Mouse (Mus musculus) forebrain, embryonic 14.5 days (tissue): ENCODE data around the gene Cmtm3. TPM values are rescaled to one million over a fixed set of nuclear protein-coding genes. Genes with fewer than 3 reads are reported as not detected.
"Not testable (repeated sequence)": the region's sequence is repeated elsewhere in the genome, so short reads cannot be mapped to it uniquely, and the experiment has no call there.

ENCODE experiments used
- ATAC-seq: fragments of 200-750 bp; cut with Nextera tagmentation; 2 replicates; pipeline ENCODE4 v1.8.0; 2017; ENCODE audit warnings: mild to moderate bottlenecking, moderate library complexity
- DNase-seq: peaks from one replicate; pipeline ENCODE4 v3.0.0-alpha.2; 2015; ENCODE audit warnings: low spot score
- H3K27ac ChIP-seq: fragments of 300-500 bp; sonication (generic); 2 replicates; pipeline ENCODE4 v1.5.1; 2014; ENCODE audit warnings: low read depth, mild to moderate bottlenecking, control low read depth, low read length, moderate library complexity
- H3K27me3 ChIP-seq: fragments of 300-500 bp; sonication (generic); replicated peaks from 2 replicates; pipeline ENCODE4 v1.6.1; 2014; ENCODE audit warnings: low read length, control low read depth, mixed read lengths; ENCODE audit not compliant: control insufficient read depth, insufficient read depth
- H3K36me3 ChIP-seq: fragments of 300-500 bp; sonication (generic); 2 replicates; pipeline ENCODE4 v1.6.1; 2014; ENCODE audit warnings: low read length, control low read depth; ENCODE audit not compliant: control insufficient read depth, insufficient read depth
- H3K4me1 ChIP-seq: fragments of 300-500 bp; sonication (generic); 2 replicates; pipeline ENCODE4 v1.6.1; 2014; ENCODE audit warnings: antibody characterized with exemption, low read length, control low read depth; ENCODE audit not compliant: control insufficient read depth, insufficient read depth
- H3K4me2 ChIP-seq: fragments of 300-500 bp; sonication (generic); 2 replicates; pipeline ENCODE4 v1.6.1; 2014; ENCODE audit warnings: mild to moderate bottlenecking, control low read depth, low read length
- H3K4me3 ChIP-seq: fragments of 300-500 bp; sonication (generic); 2 replicates; pipeline ENCODE4 v1.5.1; 2014; ENCODE audit warnings: low read depth, low read length, control low read depth
- H3K9ac ChIP-seq: fragments of 300-500 bp; sonication (generic); 2 replicates; pipeline ENCODE4 v1.6.1; 2014; ENCODE audit warnings: mild to moderate bottlenecking, low read length, control low read depth, moderate library complexity
- H3K9me3 ChIP-seq: fragments of 300-500 bp; sonication (generic); replicated peaks from 2 replicates; pipeline ENCODE4 v1.6.1; 2016; ENCODE audit warnings: low read length, control low read depth, mixed read lengths; ENCODE audit not compliant: control insufficient read depth
- WGBS: fragments of 180-500 bp; shearing (Covaris S2); extraction: QIAGEN DNeasy Blood & Tissue Kit; methylation state at CpG from one replicate; pipeline ENCODE4 v1.1.7; 2014; 5-methylcytosine and 5-hydroxymethylcytosine counted together
- polyA plus RNA-seq: library from polyadenylated mRNA; unstranded; fragments of >200 nt; fragmentation: Nextera tagmentation; extraction: Ambion mirVana; gene quantifications from 2 replicates; pipeline ENCODE4 v1.2.1, GENCODE M21; 2014

The Cmtm3 gene
- polyA plus RNA-seq, result 37.5 and 38.8 TPM in 2 replicates

GRCm38 (mm10) chr8:104339229-104339982, at the start of gene Cmtm3:
Cmtm3 (plus strand) TSS chr8:104339410.
- no peaks in the 10 kb centered on the region for H3K27me3 ChIP-seq
- H3K9ac ChIP-seq, result peak within 1 kb of the TSS; percentile 73
- H3K4me2 ChIP-seq, result peak within 1 kb of the TSS; percentile 80
- H3K4me1 ChIP-seq, result no peaks in the 10 kb centered on the region
- H3K9me3 ChIP-seq, result no peaks in the 10 kb centered on the region
- WGBS, result 14% methylated on average over 15 of the region's 18 CpGs
- H3K4me3 ChIP-seq, result peak within 1 kb of the TSS; percentile 54
- H3K27ac ChIP-seq, result no peak within 1 kb of the TSS
- H3K36me3 ChIP-seq, result no peaks in the 10 kb centered on the region
- no peak for ATAC-seq
- DNase-seq, result no peak

GRCm38 (mm10) chr8:104293081-104293480, 46.1 kb upstream of the Cmtm3 start, which contains the start of gene Cmtm2a:
Cmtm2a (minus strand) TSS chr8:104293181.
- not testable (repeated sequence) for H3K9ac ChIP-seq, DNase-seq, H3K4me1 ChIP-seq, H3K27me3 ChIP-seq, ATAC-seq, H3K4me2 ChIP-seq, H3K36me3 ChIP-seq, H3K4me3 ChIP-seq, H3K27ac ChIP-seq, H3K9me3 ChIP-seq
- 95% methylated on average over 12 of the region's 12 CpGs for WGBS

GRCm38 (mm10) chr8:104294396-104294795, 44.8 kb upstream of the Cmtm3 start:
- no peak for DNase-seq
- no peaks in the 10 kb centered on the region for H3K4me1 ChIP-seq
- no peak overlapping the region for H3K27ac ChIP-seq
- ATAC-seq, result no peak
- no peak overlapping the region for H3K4me3 ChIP-seq
- H3K27me3 ChIP-seq, result no peaks in the 10 kb centered on the region
- no peaks in the 10 kb centered on the region for H3K9me3 ChIP-seq
- H3K36me3 ChIP-seq, result no peaks in the 10 kb centered on the region
- 86% methylated on average over 1 of the region's 1 CpGs for WGBS
- H3K9ac ChIP-seq, result no peak overlapping the region
- H3K4me2 ChIP-seq, result no peak overlapping the region

GRCm38 (mm10) chr8:104301577-104301976, 37.6 kb upstream of the Cmtm3 start:
- H3K36me3 ChIP-seq, H3K4me1 ChIP-seq, H3K9ac ChIP-seq, H3K4me2 ChIP-seq, H3K9me3 ChIP-seq, H3K27me3 ChIP-seq, H3K4me3 ChIP-seq, H3K27ac ChIP-seq: not testable (repeated sequence)
- peak; percentile 94 for ATAC-seq
- peak; percentile 76 for DNase-seq
- WGBS, result 5% methylated on average over 3 of the region's 3 CpGs

GRCm38 (mm10) chr8:104302536-104302935, 36.7 kb upstream of the Cmtm3 start:
- not testable (repeated sequence) for ATAC-seq, DNase-seq, H3K4me1 ChIP-seq, H3K9ac ChIP-seq, H3K27me3 ChIP-seq, H3K4me2 ChIP-seq, H3K27ac ChIP-seq, H3K9me3 ChIP-seq, H3K4me3 ChIP-seq, H3K36me3 ChIP-seq
- 95% methylated on average over 4 of the region's 4 CpGs for WGBS

GRCm38 (mm10) chr8:104304962-104305361, 34.2 kb upstream of the Cmtm3 start:
- ATAC-seq (no peak), DNase-seq (no peak)
- Histone ChIP-seq H3K4me1 (peaks cover 6% of the 10 kb centered on the region; the same call in 1 of the 2 replicates), H3K27me3 (no peaks in the 10 kb centered on the region), H3K27ac (no peak overlapping the region), H3K4me2 (no peak overlapping the region), H3K9me3 (no peaks in the 10 kb centered on the region), H3K36me3 (no peaks in the 10 kb centered on the region), H3K4me3 (no peak overlapping the region), H3K9ac (no peak overlapping the region)
- WGBS, result 90% methylated on average over 11 of the region's 11 CpGs

- not testable (repeated sequence) for DNase-seq, H3K27ac ChIP-seq, H3K9me3 ChIP-seq, H3K4me3 ChIP-seq, H3K4me1 ChIP-seq, H3K27me3 ChIP-seq, H3K9ac ChIP-seq, H3K36me3 ChIP-seq, H3K4me2 ChIP-seq, ATAC-seq
- 73% methylated on average over 6 of the region's 6 CpGs for WGBS
These were observed 30.9 kb upstream of the Cmtm3 start for GRCm38 (mm10) chr8:104308341-104308740.

GRCm38 (mm10) chr8:104309441-104310155, 29.6 kb upstream of the Cmtm3 start, which contains the start of the genes Gm45711 and Cmtm1:
Gm45711 (minus strand) TSS chr8:104310081.
Cmtm1 (minus strand) TSS chr8:104310145.
- ATAC-seq, DNase-seq, H3K4me1 ChIP-seq, H3K4me2 ChIP-seq, H3K27ac ChIP-seq, H3K27me3 ChIP-seq, H3K9ac ChIP-seq, H3K9me3 ChIP-seq, H3K4me3 ChIP-seq, H3K36me3 ChIP-seq: not testable (repeated sequence)
- 91% methylated on average over 34 of the region's 36 CpGs for WGBS

- not testable (repeated sequence) for H3K4me1 ChIP-seq, H3K36me3 ChIP-seq, ATAC-seq, H3K4me3 ChIP-seq, H3K27ac ChIP-seq, H3K27me3 ChIP-seq, H3K9ac ChIP-seq, H3K4me2 ChIP-seq, H3K9me3 ChIP-seq, DNase-seq
- 88% methylated on average over 3 of the region's 3 CpGs for WGBS
These were observed 27.2 kb upstream of the Cmtm3 start for GRCm38 (mm10) chr8:104312023-104312422.
